Mouse (Mus musculus) hindbrain, embryonic 14.5 days (tissue): ENCODE results near the gene Kpna1. TPM values are rescaled to one million over a fixed set of nuclear protein-coding genes. Genes with fewer than 3 reads are reported as not detected.
"Not testable (repeated sequence)": the region's sequence is repeated elsewhere in the genome, so short reads cannot be mapped to it uniquely, and the experiment has no call there.

Experiments
- ATAC-seq: fragments of 200-750 bp; cut with Nextera tagmentation; 2 replicates; pipeline ENCODE4 v1.8.0; 2017; ENCODE audit warnings: moderate number of reproducible peaks, mild to moderate bottlenecking, moderate TSS enrichment, moderate library complexity; ENCODE audit not compliant: low FRiP score
- DNase-seq: peaks from one replicate; pipeline ENCODE4 v3.0.0-alpha.2; 2015; ENCODE audit warnings: low spot score
- H3K27ac ChIP-seq: fragments of 300-500 bp; sonication (generic); 2 replicates; pipeline ENCODE4 v1.5.1; 2014; ENCODE audit warnings: mild to moderate bottlenecking, moderate library complexity
- H3K27me3 ChIP-seq: fragments of 300-500 bp; sonication (generic); 2 replicates; pipeline ENCODE4 v1.6.1; 2014; ENCODE audit warnings: mild to moderate bottlenecking, low read length, mixed read lengths; ENCODE audit not compliant: control insufficient read depth, insufficient read depth
- H3K36me3 ChIP-seq: fragments of 300-500 bp; sonication (generic); replicated peaks from 2 replicates; pipeline ENCODE4 v1.6.1; 2014; ENCODE audit not compliant: control insufficient read depth, insufficient read depth
- H3K4me1 ChIP-seq: fragments of 300-500 bp; sonication (generic); replicated peaks from 2 replicates; pipeline ENCODE4 v1.6.1; 2014; ENCODE audit warnings: antibody characterized with exemption, low read length, mixed read lengths; ENCODE audit not compliant: control insufficient read depth, insufficient read depth
- H3K4me2 ChIP-seq: fragments of 300-500 bp; sonication (generic); replicated peaks from 2 replicates; pipeline ENCODE4 v1.6.1; 2014; ENCODE audit warnings: mild to moderate bottlenecking, moderate library complexity
- H3K4me3 ChIP-seq: fragments of 300-500 bp; sonication (generic); replicated peaks from 2 replicates; pipeline ENCODE4 v1.5.1; 2014; ENCODE audit warnings: mild to moderate bottlenecking, low read length
- H3K9ac ChIP-seq: fragments of 300-500 bp; sonication (generic); 2 replicates; pipeline ENCODE4 v1.6.1; 2014
- H3K9me3 ChIP-seq: fragments of 300-500 bp; sonication (generic); 2 replicates; pipeline ENCODE4 v1.6.1; 2016; ENCODE audit warnings: low read length; ENCODE audit not compliant: control insufficient read depth
- WGBS: fragments of 180-500 bp; shearing (Covaris S2); extraction: QIAGEN DNeasy Blood & Tissue Kit; methylation state at CpG from one replicate; pipeline ENCODE4 v1.1.7; 2014; 5-methylcytosine and 5-hydroxymethylcytosine counted together
- polyA plus RNA-seq: library from polyadenylated mRNA; unstranded; fragments of >200 nt; fragmentation: Nextera tagmentation; extraction: Ambion mirVana; gene quantifications from 2 replicates; pipeline ENCODE4 v1.2.1, GENCODE M21; 2014

Kpna1 gene
- polyA plus RNA-seq, 1 experiment from 2014 or later: 90.4 TPM

GRCm38 (mm10) chr16:36057933-36058475 lies 79.5 kb downstream of the Kpna1 start:
- 88% methylated on average over 8 of the region's 8 CpGs for WGBS

GRCm38 (mm10) chr16:36062534-36062933 lies 84.0 kb downstream of the Kpna1 start:
- not testable (repeated sequence) for H3K27me3 ChIP-seq, DNase-seq, H3K36me3 ChIP-seq, H3K4me2 ChIP-seq, H3K9ac ChIP-seq, H3K27ac ChIP-seq, H3K4me3 ChIP-seq, H3K9me3 ChIP-seq, H3K4me1 ChIP-seq, ATAC-seq
- 85% methylated on average over 1 of the region's 1 CpGs for WGBS

More at GRCm38 (mm10) chr16:36057933-36058475, 79.5 kb downstream of the Kpna1 start:
- H3K9me3 ChIP-seq: no peaks in the 10 kb centered on the region
- no peaks in the 10 kb centered on the region for H3K27me3 ChIP-seq
- H3K4me1 ChIP-seq: no peaks in the 10 kb centered on the region
- ATAC-seq (no peak), DNase-seq (no peak)
- H3K4me2 ChIP-seq: no peak overlapping the region
- H3K9ac ChIP-seq: no peak overlapping the region
- H3K36me3 ChIP-seq: no peaks in the 10 kb centered on the region
- H3K4me3 ChIP-seq: no peak overlapping the region
- no peak overlapping the region for H3K27ac ChIP-seq

DNA sequence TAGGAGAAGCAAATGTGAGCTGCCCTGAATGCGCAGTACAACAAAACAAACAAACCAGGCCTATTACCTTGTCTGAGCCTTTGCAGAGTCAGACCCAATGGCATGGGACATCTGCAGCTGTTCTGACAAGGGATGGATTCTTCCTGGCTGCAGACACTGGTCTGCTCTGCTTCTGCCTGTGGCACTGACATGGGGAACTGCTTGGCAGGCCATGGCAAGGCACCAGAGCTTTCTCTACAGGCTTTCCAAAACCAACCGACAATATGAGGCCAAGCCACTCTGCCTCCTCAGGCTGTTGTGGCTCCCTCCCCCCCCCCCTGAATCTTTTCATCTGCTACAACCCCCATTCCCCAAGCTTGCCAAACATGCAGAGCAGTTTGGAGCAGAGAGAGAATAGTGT lies 84.8 kb downstream of the Kpna1 start:
- Histone ChIP-seq H3K27me3 (no peaks in the 10 kb centered on the region), H3K4me2 (no peak overlapping the region), H3K27ac (no peak overlapping the region), H3K9me3 (no peaks in the 10 kb centered on the region), H3K9ac (no peak overlapping the region), H3K36me3 (no peaks in the 10 kb centered on the region), H3K4me1 (0 out of 2 replicates have a peak, but pooled peaks cover 1% of the 10 kb centered on the region), H3K4me3 (no peak overlapping the region)
- no peak for ATAC-seq
- DNase-seq: no peak
- WGBS: 92% methylated on average over 2 of the region's 2 CpGs

DNA sequence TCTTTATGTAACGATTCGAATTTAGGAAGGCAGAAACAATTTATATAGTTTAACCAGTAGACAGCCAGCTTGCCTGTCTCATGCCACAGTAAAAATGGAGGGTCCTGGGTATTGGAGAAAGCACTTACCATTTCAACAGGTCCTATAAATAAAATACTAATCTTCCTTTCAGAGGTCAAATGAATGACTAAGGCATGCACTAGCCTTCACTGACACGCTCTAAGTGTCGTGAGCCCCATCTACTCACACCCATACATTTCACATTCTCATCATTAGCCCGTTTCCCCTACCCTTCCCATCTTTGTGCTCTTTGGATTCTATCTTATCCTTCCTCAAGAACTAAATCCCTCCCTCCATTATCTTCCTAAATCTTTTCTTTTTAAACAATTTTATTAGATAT lies 86.4 kb downstream of the Kpna1 start:
- H3K4me2 ChIP-seq: no peak overlapping the region

DNA sequence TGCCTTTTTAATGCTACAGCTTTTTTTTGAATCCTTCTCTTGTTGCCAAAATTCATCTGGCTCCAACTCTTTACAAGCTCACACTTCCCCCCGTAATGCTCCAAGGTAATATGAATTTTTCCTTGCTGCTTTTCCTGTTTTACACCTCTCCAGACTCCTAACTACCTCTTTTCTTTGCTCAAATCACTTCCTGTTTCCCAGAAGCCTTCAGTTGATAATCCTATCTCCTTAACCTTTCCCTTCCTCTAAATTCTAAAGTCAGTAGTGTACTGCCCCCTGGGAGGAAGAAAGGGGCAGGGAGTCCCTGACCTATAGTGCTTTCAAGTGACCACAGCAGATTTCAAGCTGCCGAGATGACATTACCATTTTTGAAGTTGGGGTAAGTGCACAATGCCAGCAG lies 89.1 kb downstream of the Kpna1 start:
- 74% methylated on average over 2 of the region's 2 CpGs for WGBS
- H3K4me2 ChIP-seq: no peak overlapping the region

More for the DNA sequence above, 86.4 kb downstream of the Kpna1 start:
- Histone ChIP-seq H3K4me1 (peaks cover 10% of the 10 kb centered on the region; the same call in 1 of the 2 replicates), H3K27me3 (no peaks in the 10 kb centered on the region), H3K27ac (no peak overlapping the region), H3K36me3 (no peaks in the 10 kb centered on the region), H3K4me3 (no peak overlapping the region), H3K9ac (no peak overlapping the region), H3K9me3 (no peaks in the 10 kb centered on the region)
- WGBS: 85% methylated on average over 5 of the region's 5 CpGs
- DNase-seq: no peak
- no peak for ATAC-seq

GRCm38 (mm10) chr16:36068356-36068755 lies 89.8 kb downstream of the Kpna1 start:
- 43% methylated on average over 3 of the region's 3 CpGs for WGBS
- ATAC-seq (no peak), DNase-seq (no peak)
- Histone ChIP-seq H3K4me2 (no peak overlapping the region), H3K27ac (no peak overlapping the region), H3K9me3 (no peaks in the 10 kb centered on the region), H3K36me3 (no peaks in the 10 kb centered on the region), H3K27me3 (no peaks in the 10 kb centered on the region), H3K4me3 (no peak overlapping the region), H3K9ac (no peak overlapping the region), H3K4me1 (peaks cover 19% of the 10 kb centered on the region)

More for the DNA sequence above, 89.1 kb downstream of the Kpna1 start:
- H3K36me3 ChIP-seq: no peaks in the 10 kb centered on the region
- H3K4me1 ChIP-seq: peaks cover 19% of the 10 kb centered on the region
- no peaks in the 10 kb centered on the region for H3K9me3 ChIP-seq
- H3K27me3 ChIP-seq: no peaks in the 10 kb centered on the region
- DNase-seq: no peak
- H3K9ac ChIP-seq: no peak overlapping the region
- no peak overlapping the region for H3K4me3 ChIP-seq
- H3K27ac ChIP-seq: no peak overlapping the region
- no peak for ATAC-seq

GRCm38 (mm10) chr16:36069819-36070575 lies 91.4 kb downstream of the Kpna1 start:
- peak overlapping the region; percentile 85 for H3K4me2 ChIP-seq
- DNase-seq (no peak), ATAC-seq (no peak)
- no peaks in the 10 kb centered on the region for H3K9me3 ChIP-seq
- 40% methylated on average over 9 of the region's 9 CpGs for WGBS
- peak overlapping the region; percentile 90 for H3K9ac ChIP-seq
- no peaks in the 10 kb centered on the region for H3K36me3 ChIP-seq
- peak overlapping the region; percentile 76 for H3K4me3 ChIP-seq
- no peak overlapping the region for H3K27ac ChIP-seq
- peaks cover 19% of the 10 kb centered on the region for H3K4me1 ChIP-seq
- no peaks in the 10 kb centered on the region for H3K27me3 ChIP-seq

DNA sequence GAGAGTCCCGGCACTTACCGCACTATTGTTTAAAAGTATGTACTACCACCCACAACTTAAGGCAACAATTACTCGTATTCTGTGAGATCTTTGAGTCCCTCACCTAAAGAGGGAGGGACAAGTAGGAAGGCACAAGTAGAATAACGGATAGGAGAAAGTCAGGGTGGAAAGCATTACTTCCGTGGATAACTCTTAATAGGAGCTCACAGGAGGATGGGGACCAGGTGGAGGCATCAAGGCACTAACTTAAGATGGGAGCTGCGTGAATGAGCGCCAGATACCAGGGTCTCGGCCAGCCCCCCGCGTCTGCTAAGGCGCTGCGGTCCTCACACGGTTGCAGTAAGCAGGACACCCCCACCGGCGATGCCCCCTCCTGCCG lies 92.5 kb downstream of the Kpna1 start:
- peak overlapping the region; percentile 90 for H3K9ac ChIP-seq
- H3K9me3 ChIP-seq: no peaks in the 10 kb centered on the region
- H3K4me2 ChIP-seq: peak overlapping the region; percentile 85
- peak overlapping the region; percentile 76 for H3K4me3 ChIP-seq
- no peaks in the 10 kb centered on the region for H3K27me3 ChIP-seq
- peak overlapping the region; percentile 100 for H3K27ac ChIP-seq
- 0% methylated on average over 16 of the region's 16 CpGs for WGBS
- ATAC-seq (no peak), DNase-seq (peak; percentile 27)
- H3K36me3 ChIP-seq: no peaks in the 10 kb centered on the region
- peaks cover 19% of the 10 kb centered on the region for H3K4me1 ChIP-seq

GRCm38 (mm10) chr16:36071450-36072379 lies 93.2 kb downstream of the Kpna1 start, which contains the start of the genes Fam162a and Ccdc58:
Gene Fam162a, minus strand, starts transcription at chr16:36071594.
Gene Ccdc58, plus strand, starts transcription at chr16:36071685.
- ATAC-seq (peak; percentile 97), DNase-seq (peak; percentile 90)
- H3K27me3 ChIP-seq: no peaks in the 10 kb centered on the region
- H3K9ac ChIP-seq: peak within 1 kb of the TSS; percentile 90
- peak within 1 kb of the TSS; percentile 85 for H3K4me2 ChIP-seq
- H3K36me3 ChIP-seq: no peaks in the 10 kb centered on the region
- H3K4me3 ChIP-seq: peak within 1 kb of the TSS; percentile 76
- under 1% methylated on average over 78 of the region's 81 CpGs for WGBS
- H3K4me1 ChIP-seq: peaks cover 19% of the 10 kb centered on the region
- no peaks in the 10 kb centered on the region for H3K9me3 ChIP-seq
- H3K27ac ChIP-seq: peak within 1 kb of the TSS; percentile 100
